Mouse (Mus musculus) retina, embryonic 14.5 days (tissue): ENCODE results near the gene Scgb1b11.
"Not testable (repeated sequence)": the region's sequence is repeated elsewhere in the genome, so short reads cannot be mapped to it uniquely, and the experiment has no call there.

Experiments used
- DNase-seq: peaks from one replicate; pipeline ENCODE4 v3.0.0-alpha.2; 2015; ENCODE audit warnings: low spot score

Gene Scgb1b11

DNA sequence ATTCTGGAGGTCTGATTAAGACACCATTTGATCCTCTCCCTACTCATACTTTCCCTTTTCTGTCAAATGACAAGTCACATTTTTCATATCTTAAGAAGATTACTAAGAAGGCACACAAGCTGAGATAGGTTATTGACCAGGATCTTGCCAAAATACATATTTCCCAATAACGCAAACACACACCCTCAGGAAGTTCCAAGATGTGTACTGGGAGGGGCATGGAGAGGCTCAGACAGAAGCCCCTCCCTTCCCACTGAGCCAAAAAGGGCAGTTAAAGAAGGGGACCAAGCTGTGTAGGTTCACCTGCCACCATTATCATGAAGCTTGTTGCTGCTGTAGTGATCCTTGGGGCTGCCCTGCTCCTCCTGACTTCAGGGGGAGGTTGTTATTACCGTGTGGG, at the start of gene Scgb1b11:
TSS of gene Scgb1b11 (plus strand) at position 301 of the 400 bp plus-strand sequence.
- not testable (repeated sequence) for DNase-seq

DNA sequence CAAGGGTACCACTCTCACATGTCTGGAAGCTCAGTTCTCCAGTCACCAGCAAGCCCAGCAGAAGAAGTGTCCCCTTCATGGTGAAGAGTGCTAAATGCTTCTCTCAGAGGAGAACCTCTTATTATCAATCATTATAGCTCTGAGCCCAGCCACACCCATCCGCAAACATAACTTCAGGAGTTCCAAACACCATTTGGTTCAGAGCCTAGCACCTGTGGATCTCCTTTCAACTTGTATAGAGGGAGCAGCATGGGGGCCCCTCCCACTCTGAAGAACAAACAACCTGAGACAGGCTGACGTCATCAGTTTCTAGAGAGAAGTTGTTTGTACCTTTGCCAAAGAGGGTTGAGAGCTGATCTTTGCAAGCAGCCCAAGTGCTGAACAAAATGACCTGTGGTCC, 11.6 kb upstream of the Scgb1b11 start, which contains the start of gene Scgb2b11:
TSS of gene Scgb2b11 (minus strand) at position 101 of the 400 bp plus-strand sequence.
- DNase-seq, result not testable (repeated sequence)
